Mouse (Mus musculus): ENCODE measurements around the gene Atp6v0a1. TPM values are rescaled to one million over a fixed set of nuclear protein-coding genes. Genes with fewer than 3 reads are reported as not detected.

The Atp6v0a1 gene
- total RNA-seq (2021) = 106 and 144 TPM in 2 replicates
- long read RNA-seq, full-length matches to known transcripts = 6 of 38 reads
- long read RNA-seq, partial matches to known transcripts = 13 of 38 reads
- long read RNA-seq, other reads (novel, unspliced or antisense) = 19 of 38 reads

DNA sequence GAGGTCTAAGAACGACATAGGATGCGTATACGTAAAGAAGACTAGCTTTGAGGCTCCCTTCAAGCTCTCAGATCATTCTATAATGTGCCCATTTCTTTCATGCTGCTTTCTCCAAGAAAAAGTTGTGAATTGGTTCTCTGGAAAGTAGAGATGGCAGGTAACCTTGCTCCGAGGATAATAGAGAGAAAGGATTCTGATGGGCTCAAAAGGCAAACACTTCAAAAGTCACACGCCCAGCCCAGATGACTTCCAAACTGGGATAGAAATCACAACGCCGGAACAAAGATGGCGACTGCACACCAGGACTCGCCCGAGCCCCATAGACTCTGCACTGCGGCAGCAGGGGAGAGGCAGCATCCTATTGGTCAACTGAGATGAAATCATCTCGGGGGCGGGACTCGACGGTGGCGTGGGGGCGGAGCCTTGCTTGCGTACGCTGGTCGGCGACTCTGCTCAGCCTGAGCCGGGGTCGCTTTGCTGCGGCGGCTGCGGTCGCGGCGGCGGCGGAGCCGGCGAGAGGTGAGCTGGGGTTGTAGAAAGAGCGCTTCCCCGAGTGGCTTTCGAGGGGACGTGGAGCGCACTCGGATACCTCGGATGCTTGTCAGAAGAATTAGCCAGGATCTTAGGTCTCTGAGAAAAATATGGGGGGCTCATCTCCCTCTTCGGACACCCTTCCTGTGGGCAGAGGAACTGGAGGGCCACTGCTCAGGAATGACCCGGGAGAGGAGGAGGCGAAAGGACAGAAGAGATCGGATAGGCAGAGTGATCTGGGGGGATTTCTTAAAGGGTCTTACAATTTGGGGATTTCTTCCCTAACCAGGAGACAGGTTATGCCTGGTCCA lies at the start of gene Atp6v0a1:
TSS of gene Atp6v0a1 (plus strand) at position 407 of the 842 bp plus-strand sequence.
- DNase-seq = peak; percentile 96

DNA sequence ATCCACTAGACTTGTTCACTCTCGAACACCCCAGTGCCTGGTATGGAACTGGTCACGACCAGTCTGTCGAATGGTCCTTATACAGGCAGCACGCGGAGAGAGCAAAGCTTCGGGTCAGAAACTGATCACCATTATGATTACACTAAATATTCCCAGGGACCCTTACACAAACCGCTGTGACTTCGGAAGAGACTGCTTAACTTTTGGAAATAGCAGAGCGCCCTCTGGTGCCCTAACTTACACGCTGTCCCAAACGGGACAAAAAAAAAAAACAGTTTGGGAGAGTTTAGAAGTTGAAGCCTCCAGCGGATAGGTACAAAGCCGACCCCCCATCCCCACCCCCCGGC lies 49.8 kb upstream of the Atp6v0a1 start:
- DNase-seq = peak; percentile 63

DNA sequence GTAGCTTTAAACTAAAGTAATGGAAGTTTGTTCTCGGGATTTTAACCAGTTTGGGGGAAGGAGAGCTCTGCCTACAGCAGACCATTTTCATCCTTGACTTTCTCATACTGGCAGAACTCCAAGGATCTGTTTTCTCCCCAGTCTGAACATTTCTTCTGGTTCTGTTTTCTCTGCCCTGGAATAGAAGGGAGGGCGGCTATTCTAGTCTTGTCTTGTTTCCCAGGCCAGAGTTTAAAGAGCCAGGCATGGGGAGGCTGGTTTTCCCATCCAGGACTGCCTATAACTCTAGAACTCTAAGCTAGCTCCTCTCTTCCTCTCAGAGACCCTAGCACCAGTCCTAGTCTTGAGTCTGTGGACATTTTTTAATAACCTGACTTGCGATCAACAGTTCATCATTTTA lies 49.4 kb upstream of the Atp6v0a1 start:
- no peak for DNase-seq

DNA sequence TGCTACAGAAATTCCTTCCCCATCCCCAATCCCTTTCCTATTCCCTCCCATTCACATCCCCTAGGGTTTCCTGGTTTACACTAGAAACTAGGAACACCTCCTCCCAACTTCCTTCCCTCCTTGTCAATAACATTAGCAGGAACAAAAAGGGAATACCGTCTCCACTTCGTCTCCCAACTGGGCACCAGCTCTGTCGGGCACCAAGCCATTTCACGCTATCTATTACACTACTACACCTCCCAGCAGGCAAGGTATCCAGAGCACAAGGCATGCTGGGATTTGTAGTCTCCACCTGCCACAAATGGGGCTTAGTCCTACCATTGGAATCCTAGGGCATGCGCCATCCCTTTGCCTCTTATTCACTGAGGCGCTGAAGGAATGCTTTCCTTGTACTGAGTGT lies 48.7 kb upstream of the Atp6v0a1 start:
- DNase-seq = peak; percentile 63

DNA sequence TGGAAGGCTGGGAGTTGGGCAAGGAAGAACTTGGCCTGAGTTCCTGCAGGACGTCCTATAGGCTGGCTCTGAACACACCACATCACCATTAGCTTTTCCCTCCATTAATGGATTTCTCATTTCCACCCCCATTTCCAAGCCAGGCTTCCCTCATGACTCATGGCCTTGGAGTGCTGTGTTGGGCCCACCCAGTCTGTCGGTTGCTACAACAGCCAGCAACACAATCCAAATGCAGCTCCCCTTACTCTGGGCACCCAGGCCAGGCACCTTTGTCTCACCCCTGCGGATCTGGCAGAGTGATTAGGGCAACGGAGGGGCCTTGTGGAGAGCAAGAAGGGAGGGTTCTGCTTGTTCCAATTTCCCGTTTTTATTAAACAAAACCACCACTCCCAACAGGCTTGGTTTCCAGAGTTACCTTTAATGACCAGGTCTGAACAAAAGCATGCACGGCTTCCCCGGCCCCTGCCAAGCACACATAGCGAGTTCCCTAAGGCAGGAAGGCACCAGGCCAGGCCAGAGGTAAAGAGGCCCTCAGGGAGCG lies 46.8 kb upstream of the Atp6v0a1 start:
- peak; percentile 51 for DNase-seq

DNA sequence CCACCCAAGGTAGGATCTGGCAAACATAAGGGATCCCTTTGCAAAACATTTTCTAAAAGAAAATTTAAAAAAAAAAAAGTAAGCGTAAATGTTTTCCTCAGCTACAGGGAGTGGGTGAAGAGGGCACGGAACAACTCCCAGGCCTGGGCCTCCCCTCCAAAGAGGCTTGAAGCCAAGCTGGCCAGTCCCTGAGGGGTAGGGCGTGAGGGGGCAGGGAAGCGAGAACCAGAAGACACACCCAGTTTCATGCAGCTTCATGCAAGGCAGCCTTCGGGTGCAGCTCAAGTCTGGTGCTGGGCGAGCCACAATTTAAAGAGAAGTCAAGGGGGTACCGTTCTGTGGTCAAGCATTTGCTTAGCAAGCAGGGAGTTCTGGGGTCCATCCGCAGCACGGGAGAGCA lies 45.6 kb upstream of the Atp6v0a1 start:
- DNase-seq = peak; percentile 59

DNA sequence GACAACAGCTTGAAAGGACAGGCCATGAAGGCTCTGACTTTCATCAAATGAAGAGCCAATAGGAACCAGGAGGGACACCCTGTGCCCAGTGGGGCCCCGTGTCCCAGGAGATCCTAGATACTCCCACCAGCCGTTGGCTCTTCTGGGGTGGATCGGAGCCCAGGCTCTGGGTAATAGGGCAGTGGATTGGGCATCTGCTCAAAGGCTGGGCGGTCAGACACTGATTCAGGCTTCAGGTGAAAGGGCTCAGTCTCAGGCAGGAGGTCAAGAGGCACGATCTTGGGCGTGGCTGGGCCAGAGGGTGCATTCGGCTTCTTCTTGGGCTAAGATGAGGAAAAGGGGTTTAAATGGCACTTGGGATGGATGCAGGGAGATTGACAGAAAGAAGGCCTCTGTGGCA lies 45.1 kb upstream of the Atp6v0a1 start:
- DNase-seq = peak; percentile 38

DNA sequence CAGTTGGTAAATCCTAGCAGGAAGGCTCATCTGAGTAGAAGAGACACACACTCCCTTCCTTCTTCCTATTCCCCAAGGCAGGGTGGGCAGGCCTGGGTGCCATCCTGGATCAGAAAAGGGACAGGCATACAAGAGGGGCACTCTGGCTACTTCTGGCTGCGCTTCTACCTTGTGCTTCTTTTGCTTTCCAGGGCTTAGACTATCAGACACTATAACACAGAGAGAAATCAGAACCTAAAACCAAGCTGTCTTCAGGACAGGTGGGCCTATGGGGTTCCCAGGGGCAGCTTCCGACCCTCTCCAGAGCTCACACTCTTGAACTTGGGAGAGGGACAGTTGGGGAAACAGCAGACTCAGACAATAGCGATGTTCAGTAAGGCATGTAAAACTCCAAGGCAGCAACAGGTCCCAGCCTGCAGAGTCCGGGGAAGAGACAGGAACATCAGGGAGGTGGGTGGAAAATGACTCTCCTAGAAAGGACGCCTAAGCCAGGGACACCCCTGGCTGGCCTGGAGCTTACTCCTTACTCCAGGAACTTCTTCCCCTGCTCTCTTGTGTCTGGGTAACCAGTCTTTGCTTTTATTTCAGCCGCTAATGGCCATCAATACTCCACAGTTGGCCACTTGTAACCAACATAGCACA lies 44.2 kb upstream of the Atp6v0a1 start:
- no peak for DNase-seq

DNA sequence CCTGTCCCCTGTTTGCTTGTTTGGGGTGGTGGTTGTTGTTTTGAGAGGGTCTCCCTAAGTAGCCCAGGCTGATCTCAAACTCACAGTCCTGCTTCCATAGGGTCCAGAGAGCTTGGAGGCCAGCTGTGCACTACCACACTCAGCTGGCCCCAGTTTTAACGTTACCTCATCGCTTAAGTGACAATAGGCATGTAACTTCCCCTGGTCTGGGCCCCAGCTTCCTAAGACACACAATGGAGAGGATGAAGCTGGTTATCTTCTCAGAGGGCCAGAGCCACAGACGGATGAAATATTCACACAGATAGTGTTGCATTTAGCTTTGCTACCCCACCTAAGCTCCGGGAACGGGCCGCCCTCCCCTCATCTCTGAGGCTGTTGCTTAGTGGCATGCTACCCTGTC lies 43.5 kb upstream of the Atp6v0a1 start:
- no peak for DNase-seq

DNA sequence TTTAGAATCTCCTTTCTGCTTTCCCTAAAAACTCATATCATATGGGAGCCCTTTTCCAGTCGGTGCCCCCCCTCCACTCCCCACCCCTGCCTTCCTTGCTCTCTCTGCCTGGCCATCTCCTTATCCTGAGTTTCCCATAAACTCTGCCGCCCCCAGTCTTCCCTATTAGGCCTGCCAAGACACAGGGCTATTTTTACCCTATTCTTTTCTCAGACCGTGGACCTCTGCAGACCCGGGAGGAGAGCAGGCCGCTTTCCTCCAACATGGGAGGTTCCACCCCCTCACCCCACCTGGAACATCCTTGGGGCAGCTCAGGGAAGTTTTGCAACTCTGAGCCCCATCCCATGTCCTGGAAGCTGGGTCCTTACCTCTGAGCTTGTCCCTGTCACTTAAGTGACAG lies 41.9 kb upstream of the Atp6v0a1 start:
- DNase-seq = no peak

DNA sequence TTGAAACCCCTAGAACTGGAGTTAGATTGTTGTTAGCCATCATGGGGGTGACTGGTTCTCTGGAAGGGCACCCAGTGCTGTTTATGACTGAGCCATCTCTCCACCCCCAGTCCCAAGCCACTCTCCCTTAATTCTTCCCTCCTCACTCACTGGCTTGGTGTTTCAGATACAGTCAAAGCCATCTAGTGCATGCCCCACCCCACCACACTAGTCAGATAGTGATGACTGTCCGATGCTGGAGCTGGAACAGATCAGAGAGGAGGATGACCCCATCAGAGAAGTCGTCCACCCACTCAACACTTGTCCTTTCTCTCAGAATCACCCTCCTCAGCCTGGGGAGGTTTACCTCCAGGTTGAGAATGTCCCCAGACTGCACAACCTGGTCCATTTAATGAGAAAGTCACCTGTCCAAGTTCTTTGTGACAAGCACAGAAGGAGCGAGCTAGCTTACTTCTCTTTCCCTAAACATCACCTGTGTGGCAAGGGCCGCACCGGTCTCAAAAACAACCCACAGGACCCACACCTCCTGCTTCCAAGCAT lies 41.3 kb upstream of the Atp6v0a1 start:
- DNase-seq = no peak

DNA sequence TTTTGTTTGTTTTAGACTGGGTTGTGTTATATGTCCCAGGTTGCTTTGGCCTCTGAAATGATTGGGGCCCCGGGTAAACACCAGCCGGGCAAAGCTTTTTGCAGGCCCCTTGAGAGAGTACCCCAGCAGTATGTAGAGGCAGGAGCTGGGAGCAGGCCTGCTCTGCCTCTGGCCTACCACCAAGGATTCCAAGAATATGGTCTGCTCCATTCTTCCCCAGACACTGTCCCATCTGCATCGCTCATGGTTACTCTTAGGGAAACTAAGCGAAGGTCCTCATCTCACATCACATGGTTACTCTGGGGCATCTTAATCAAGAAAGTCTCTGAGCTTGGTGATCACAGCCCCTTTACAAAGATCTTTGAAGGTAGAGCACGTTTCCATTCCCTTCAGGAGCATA lies 40.8 kb upstream of the Atp6v0a1 start:
- no peak for DNase-seq

DNA sequence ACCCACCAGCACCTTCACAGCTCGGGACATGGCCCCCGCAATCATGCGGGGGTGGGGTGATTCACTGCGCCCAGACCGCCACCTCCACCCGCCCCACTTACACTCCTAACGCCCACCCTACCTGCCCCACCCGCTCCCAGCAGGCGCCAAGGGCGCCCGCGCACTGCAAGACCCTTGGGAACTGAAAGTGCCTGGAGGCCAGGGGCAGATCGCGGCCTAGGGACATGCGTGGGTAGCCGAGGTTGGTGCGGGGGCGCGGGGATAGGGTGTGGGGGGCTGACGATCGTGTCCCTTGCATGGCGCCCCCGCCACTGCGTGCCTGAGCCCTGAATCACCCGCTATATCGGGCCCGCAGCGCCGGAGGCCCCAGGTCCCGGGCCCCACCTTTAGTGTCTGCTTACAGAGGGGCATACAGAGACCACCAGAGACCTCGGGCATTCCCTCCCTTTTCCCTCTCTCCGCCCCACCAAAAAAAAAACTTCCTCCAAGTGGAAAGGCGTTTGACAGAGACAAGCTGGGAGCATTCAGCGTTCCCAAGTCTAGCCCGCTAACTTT lies 40.0 kb upstream of the Atp6v0a1 start:
- DNase-seq = peak; percentile 50

DNA sequence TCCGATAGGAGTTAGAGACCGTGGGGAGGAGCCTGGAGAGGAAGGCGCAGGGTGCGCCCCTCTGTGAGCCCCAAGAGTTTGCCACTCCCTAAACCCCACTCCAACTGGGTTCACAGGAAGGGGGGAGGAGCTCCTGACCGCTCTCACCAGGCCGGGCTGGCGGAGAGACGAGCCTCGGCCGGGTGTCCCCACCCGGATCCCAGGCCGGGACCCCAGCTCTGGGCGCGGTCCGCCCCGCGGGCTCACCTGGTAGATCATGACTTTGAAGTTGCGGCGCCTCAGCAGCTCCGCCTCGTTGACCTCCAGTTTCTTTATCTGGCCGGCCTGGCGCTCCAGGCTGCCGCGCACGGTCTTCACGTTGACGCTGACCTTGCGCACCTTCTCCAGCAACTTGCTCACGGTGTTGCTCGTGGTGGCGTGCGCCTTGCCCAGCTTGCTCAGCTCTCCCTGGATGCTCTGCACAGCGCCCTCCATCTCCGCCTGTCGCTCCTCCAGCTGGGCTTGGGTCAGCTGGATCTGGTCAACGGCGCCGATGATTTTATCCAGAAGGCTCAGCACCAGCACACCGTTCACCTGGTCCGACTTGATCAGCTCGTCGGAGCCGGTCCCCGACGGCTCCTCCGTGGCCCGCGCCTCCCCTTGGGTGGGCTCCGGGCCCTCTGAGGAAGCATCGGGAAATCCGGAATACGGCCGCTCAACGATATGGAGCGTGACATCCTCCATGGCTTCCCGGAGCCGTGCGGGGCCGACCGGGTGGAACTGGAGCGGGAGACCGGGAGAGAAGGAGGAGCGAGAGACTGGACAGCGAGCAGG lies 39.3 kb upstream of the Atp6v0a1 start:
- DNase-seq = peak; percentile 64

DNA sequence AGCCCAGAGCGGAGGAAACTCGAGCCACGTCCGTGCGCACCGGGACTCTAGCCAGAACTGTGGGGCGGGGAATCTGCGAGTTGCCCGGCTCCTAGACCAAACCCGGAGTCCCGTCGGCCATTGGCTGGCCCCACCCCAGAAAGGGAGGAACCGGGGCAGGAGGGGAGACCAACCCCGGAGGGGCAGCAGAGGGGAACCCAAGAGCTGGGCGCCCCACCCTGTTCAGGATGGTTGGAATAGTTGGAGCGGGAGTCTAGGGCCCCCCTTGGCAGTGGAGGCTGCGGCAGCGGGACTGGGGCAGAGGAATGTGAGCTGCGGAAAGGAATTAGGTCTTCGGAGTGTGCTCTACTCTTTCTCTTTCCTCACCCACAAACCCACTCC lies 38.7 kb upstream of the Atp6v0a1 start, which contains the start of gene Cavin1:
TSS of gene Cavin1 (minus strand) at position 331 of the 381 bp plus-strand sequence.
- DNase-seq = peak; percentile 99

DNA sequence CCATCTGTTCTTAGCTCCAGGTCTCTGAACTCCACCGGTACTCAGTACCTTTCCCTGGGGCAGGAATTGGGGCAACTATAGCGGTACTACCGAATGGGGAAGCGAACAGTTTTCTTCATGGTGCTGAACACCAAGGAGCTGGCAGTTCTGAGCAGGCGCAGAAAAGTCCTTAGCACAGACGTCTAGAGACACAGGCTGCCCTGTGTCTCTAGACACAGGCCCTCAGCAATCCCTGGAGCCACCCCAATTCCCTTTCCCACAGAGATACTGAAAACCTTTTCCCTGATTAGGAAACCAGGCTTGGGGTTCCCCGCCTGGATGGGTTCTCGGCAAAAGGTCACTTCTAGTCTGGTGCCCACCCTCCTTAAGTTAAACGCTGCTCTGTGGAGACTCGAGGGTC lies 37.8 kb upstream of the Atp6v0a1 start:
- no peak for DNase-seq

DNA sequence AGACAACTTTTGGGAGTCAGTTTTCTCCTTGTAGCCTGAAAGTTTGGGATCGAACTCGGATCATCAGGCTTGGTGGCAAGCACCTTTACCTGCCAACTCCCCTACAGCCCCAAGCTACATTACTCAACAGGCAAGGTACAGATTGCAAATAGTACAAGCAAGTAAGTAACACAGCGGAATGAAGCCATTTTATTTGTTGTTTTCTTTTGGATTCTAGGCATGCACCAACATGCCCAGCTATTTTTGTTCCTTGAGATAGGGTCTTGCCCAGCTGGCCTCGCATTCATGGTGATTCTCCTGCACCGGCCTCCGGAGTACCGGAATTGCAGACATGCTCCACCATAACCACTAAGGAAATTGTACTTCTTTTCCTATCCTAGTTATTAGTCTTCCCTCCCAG lies 36.0 kb upstream of the Atp6v0a1 start:
- no peak for DNase-seq

DNA sequence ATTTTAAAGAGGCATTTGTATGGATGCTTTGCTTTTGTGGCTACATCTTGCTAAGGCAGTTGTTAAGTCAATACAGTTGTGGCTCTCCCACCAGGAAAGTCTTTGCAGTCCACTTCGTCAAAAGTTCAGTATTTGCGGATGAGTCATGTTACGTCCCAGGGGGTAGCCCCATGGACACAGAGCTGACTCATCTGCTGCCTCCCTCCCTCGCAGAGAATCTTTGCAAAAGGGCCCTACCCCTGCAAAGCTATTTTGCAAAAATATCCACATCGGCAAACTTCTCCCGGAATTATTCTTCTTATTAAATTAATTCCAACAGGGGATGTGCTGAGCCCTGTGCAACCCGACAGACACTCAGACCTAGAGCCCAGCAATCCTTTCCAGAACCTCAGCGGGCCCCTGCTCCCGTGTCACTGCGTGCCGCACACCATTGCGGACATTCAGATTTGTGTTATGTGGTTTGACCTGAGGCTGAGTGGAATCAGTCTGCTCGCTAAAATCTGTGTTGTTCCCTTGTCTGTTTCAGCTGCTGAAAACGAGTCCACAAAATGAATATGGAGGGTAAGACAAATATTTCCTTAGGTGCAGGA lies 34.8 kb upstream of the Atp6v0a1 start:
- no peak for DNase-seq

DNA sequence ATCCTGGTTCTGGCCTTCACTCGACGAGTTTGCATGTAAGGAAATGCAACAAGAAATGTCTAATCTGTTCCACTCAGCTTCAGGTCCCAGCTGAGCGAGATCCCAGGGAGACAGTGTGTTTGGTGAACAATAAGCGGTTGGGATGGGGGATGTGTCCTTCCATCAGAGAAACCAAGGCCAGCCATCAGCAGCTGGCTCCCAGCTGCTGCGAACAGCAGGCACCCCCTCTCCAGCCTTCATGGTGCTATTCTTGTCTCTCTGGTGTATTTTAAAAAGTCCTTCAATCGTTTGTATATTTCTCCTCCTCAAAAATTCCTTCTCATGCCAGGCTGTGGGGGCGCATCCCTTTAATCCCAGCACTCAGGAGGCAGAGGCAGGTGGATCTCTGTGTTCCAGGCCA lies 34.0 kb upstream of the Atp6v0a1 start:
- DNase-seq = no peak

DNA sequence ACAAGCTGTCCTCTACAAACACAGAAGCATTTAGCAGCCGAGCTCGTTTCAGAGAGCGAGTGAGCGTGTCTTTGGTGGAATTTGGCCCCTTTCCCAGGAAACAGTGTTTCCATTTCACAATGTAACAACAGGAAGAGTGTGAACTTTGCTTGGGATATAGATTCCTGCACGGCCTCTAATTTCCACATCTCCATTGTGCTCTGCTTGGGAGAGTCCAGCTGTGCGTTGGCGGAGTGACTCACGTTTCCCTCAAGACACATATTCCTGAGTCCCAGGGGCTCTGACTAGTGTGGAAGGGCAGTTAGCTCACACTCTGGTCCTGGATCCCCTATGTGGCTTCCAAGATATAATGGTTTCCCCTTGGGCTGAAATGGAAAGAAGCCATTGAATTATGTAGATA lies 29.4 kb upstream of the Atp6v0a1 start:
- no peak for DNase-seq

DNA sequence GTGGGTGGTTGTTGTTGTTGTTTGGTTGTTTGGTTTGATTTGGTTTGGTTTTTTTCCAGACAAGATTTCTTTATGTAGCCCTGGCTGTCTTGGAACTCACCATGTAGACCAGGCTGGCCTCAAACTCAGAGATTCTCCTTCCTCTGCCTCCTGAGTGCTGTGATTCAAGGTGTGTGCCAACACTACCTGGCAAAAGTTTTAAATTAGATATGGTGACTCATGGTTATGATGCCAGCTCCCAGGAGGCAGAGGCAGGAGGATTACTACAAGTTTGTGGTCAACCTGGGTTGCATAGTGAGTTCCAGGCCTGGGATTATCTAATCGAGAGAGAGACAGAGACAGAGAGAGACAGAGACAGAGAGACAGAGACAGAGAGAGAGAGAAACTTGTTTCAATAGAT lies 28.8 kb upstream of the Atp6v0a1 start:
- DNase-seq = no peak

DNA sequence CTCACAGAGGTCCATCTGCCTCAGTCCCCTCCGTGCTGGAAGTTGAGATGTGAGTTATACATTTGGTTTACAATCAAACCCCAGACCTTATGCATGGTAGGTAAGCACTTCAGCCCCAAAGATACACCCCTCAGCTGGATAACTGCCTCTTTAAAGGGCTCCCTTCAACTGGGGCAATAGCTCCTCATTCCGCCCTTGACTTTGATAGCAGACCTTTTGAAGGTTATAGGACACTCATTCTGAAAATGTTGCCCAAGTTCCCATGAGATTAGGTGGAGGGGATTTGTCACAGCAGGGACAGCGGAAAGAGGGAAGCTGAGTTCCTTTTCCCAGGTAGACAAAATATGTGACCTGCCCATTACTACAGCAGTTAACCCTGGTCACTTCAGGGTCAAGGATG lies 28.0 kb upstream of the Atp6v0a1 start:
- no peak for DNase-seq
